Mouse (Mus musculus) T-helper 1 cell (primary cell): ENCODE measurements around the gene Hmbs.

Experiments
- in situ Hi-C: fragments of 300-600 bp; cut with MboI, MseI; formaldehyde crosslinking; loops from one replicate; pipeline ENCODE4 v1.15.1; 2025; ENCODE audit warnings: high pct_unique_total_duplicates

Hmbs gene

GRCm38 (mm10) chr9:44288959-44289291 lies 55.1 kb downstream of the Hmbs start:
- in situ Hi-C loops, result no loop called here

- in situ Hi-C loops, result no loop called here
These were observed 55.7 kb downstream of the Hmbs start, which contains the start of gene Abcg4 for GRCm38 (mm10) chr9:44288076-44288958. Gene Abcg4, minus strand, starts transcription at chr9:44288615.

GRCm38 (mm10) chr9:44287401-44288075 lies 56.5 kb downstream of the Hmbs start:
- in situ Hi-C loops, result no loop called here

GRCm38 (mm10) chr9:44287003-44287400 lies 57.0 kb downstream of the Hmbs start:
- in situ Hi-C loops, result no loop called here
